Mouse (Mus musculus): ENCODE measurements around the gene Elf5.

The Elf5 gene

GRCm38 (mm10) chr2:103432695-103433275 is 21.3 kb downstream of the Elf5 start:
- DNase-seq (ENCODE audit: low read depth, low spot score) = no peak

- no peak for DNase-seq (ENCODE audit: low read depth, low spot score)
Measured at GRCm38 (mm10) chr2:103435110-103435509, 23.6 kb downstream of the Elf5 start.

GRCm38 (mm10) chr2:103436534-103436933 is 25.0 kb downstream of the Elf5 start:
- DNase-seq (ENCODE audit: low read depth, low spot score) = no peak

GRCm38 (mm10) chr2:103439071-103439622 is 27.7 kb downstream of the Elf5 start:
- DNase-seq (ENCODE audit: low read depth, low spot score) = no peak

- DNase-seq (ENCODE audit: low read depth, low spot score) = peak; percentile 73
Measured at GRCm38 (mm10) chr2:103439710-103440109, 28.2 kb downstream of the Elf5 start.

GRCm38 (mm10) chr2:103445776-103446175 is 34.3 kb downstream of the Elf5 start:
- peak; percentile 71 for DNase-seq (ENCODE audit: low read depth, low spot score)

- no peak for DNase-seq (ENCODE audit: low read depth, low spot score)
Measured at GRCm38 (mm10) chr2:103446326-103446725, 34.8 kb downstream of the Elf5 start.

GRCm38 (mm10) chr2:103448947-103449560 is 37.6 kb downstream of the Elf5 start:
- DNase-seq (ENCODE audit: low read depth, low spot score) = no peak

- DNase-seq (ENCODE audit: low read depth, low spot score) = no peak
Measured at GRCm38 (mm10) chr2:103449813-103450212, 38.3 kb downstream of the Elf5 start.

- no peak for DNase-seq (ENCODE audit: low read depth, low spot score)
Measured at GRCm38 (mm10) chr2:103450267-103450666, 38.8 kb downstream of the Elf5 start.

- DNase-seq (ENCODE audit: low read depth, low spot score) = no peak
Measured at GRCm38 (mm10) chr2:103452550-103452949, 41.1 kb downstream of the Elf5 start.

GRCm38 (mm10) chr2:103455748-103456147 is 44.3 kb downstream of the Elf5 start:
- no peak for DNase-seq (ENCODE audit: low read depth, low spot score)

GRCm38 (mm10) chr2:103456646-103457045 is 45.2 kb downstream of the Elf5 start:
- DNase-seq (ENCODE audit: low read depth, low spot score) = peak; percentile 89

GRCm38 (mm10) chr2:103457048-103457447 is 45.6 kb downstream of the Elf5 start:
- DNase-seq (ENCODE audit: low read depth, low spot score) = peak; percentile 4

GRCm38 (mm10) chr2:103457628-103458027 is 46.1 kb downstream of the Elf5 start:
- DNase-seq (ENCODE audit: low read depth, low spot score) = no peak

GRCm38 (mm10) chr2:103459069-103459468 is 47.6 kb downstream of the Elf5 start:
- no peak for DNase-seq (ENCODE audit: low read depth, low spot score)

GRCm38 (mm10) chr2:103461210-103461609 is 49.7 kb downstream of the Elf5 start:
- DNase-seq (ENCODE audit: low read depth, low spot score) = no peak

GRCm38 (mm10) chr2:103461743-103462142 is 50.3 kb downstream of the Elf5 start:
- DNase-seq (ENCODE audit: low read depth, low spot score) = peak; percentile 13

- DNase-seq (ENCODE audit: low read depth, low spot score) = no peak
Measured at GRCm38 (mm10) chr2:103462746-103463145, 51.3 kb downstream of the Elf5 start.

GRCm38 (mm10) chr2:103464524-103464923 is 53.0 kb downstream of the Elf5 start:
- no peak for DNase-seq (ENCODE audit: low read depth, low spot score)

- DNase-seq (ENCODE audit: low read depth, low spot score) = no peak
Measured at GRCm38 (mm10) chr2:103465429-103465828, 53.9 kb downstream of the Elf5 start.

GRCm38 (mm10) chr2:103466272-103466671 is 54.8 kb downstream of the Elf5 start:
- DNase-seq (ENCODE audit: low read depth, low spot score) = no peak

GRCm38 (mm10) chr2:103466984-103467588 is 55.6 kb downstream of the Elf5 start:
- no peak for DNase-seq (ENCODE audit: low read depth, low spot score)

All from CD4-positive, CD25-positive, alpha-beta regulatory T cell, adult 2 months (primary cell).